Mouse (Mus musculus) adrenal gland, adult (tissue): ENCODE measurements at regions not wholly inside any gene's neighbourhood (a gene's known extent, or its start where the extent isn't known, plus 50 kb on each side); places are given as distances from the start of the nearest gene placed in this dataset.
"Not testable (repeated sequence)": the region's sequence is repeated elsewhere in the genome, so short reads cannot be mapped to it uniquely, and the experiment has no call there.

Experiments
- DNase-seq, 2 experiments: peaks; one replicate each; pipeline ENCODE4 v3.0.0; 2022 to 2023; ENCODE audit warnings: low spot score in 1 of 2; ENCODE audit not compliant: inconsistent age in 2 of 2

- DNase-seq: peak; percentile 36 to 83
Observed at GRCm38 (mm10) chr4:8084954-8085639, 153.7 kb downstream of the Car8 start.

GRCm38 (mm10) chr4:8079349-8079748 lies 159.5 kb downstream of the Car8 start:
- no peak for DNase-seq

- no peak for DNase-seq
Observed at GRCm38 (mm10) chr4:8072989-8073573, 165.8 kb downstream of the Car8 start.

GRCm38 (mm10) chr4:8070693-8071092 lies 168.1 kb downstream of the Car8 start:
- DNase-seq: not testable (repeated sequence)

- DNase-seq: no peak
Observed at GRCm38 (mm10) chr4:8068086-8068485, 170.8 kb downstream of the Car8 start.

- no peak for DNase-seq
Observed at GRCm38 (mm10) chr4:8041776-8042175, 197.1 kb downstream of the Car8 start.

GRCm38 (mm10) chr4:8037863-8038262 lies 201.0 kb downstream of the Car8 start:
- DNase-seq: no peak

GRCm38 (mm10) chr4:8033402-8033801 lies 205.4 kb downstream of the Car8 start:
- DNase-seq: not testable (repeated sequence)

GRCm38 (mm10) chr4:8005155-8005554 lies 233.7 kb downstream of the Car8 start:
- peak; percentile 5 to 63 for DNase-seq

GRCm38 (mm10) chr4:7997575-7997953 lies 241.3 kb downstream of the Car8 start:
- DNase-seq: no peak

- DNase-seq: no peak
Observed at GRCm38 (mm10) chr4:7996923-7997574, 241.8 kb downstream of the Car8 start.

- no peak for DNase-seq
Observed at GRCm38 (mm10) chr4:7992944-7993343, 245.9 kb downstream of the Car8 start.

GRCm38 (mm10) chr4:7987781-7988180 lies 251.1 kb downstream of the Car8 start:
- DNase-seq: no peak

GRCm38 (mm10) chr4:7987346-7987745 lies 251.5 kb downstream of the Car8 start:
- DNase-seq: no peak

GRCm38 (mm10) chr4:7984814-7985213 lies 254.0 kb downstream of the Car8 start:
- DNase-seq: no peak

- no peak for DNase-seq
Observed at GRCm38 (mm10) chr4:7979772-7980351, 259.0 kb downstream of the Car8 start.

GRCm38 (mm10) chr4:7977661-7978444 lies 261.0 kb downstream of the Car8 start:
- DNase-seq: no peak

- no peak for DNase-seq
Observed at GRCm38 (mm10) chr4:7970272-7970671, 268.6 kb downstream of the Car8 start.

- no peak for DNase-seq
Observed at GRCm38 (mm10) chr4:7965663-7966062, 273.2 kb downstream of the Car8 start.

- DNase-seq: no peak
Observed at GRCm38 (mm10) chr4:7961521-7962172, 277.2 kb downstream of the Car8 start.

GRCm38 (mm10) chr4:7960335-7960734 lies 278.5 kb downstream of the Car8 start:
- no peak for DNase-seq
